Mouse (Mus musculus): ENCODE data around the gene Ostf1.
"Not testable (repeated sequence)": the region's sequence is repeated elsewhere in the genome, so short reads cannot be mapped to it uniquely, and the experiment has no call there.

Ostf1 gene

GRCm38 (mm10) chr19:18598265-18598926, 33.2 kb downstream of the Ostf1 start:
- DNase-seq (ENCODE audit: low spot score): no peak

- no peak for DNase-seq (ENCODE audit: low spot score)
These were observed 33.9 kb downstream of the Ostf1 start for GRCm38 (mm10) chr19:18597772-18598171.

- DNase-seq (ENCODE audit: low spot score): no peak
These were observed 34.7 kb downstream of the Ostf1 start for GRCm38 (mm10) chr19:18596876-18597275.

- DNase-seq (ENCODE audit: low spot score): no peak
These were observed 37.9 kb downstream of the Ostf1 start for GRCm38 (mm10) chr19:18593722-18594121.

- DNase-seq (ENCODE audit: low spot score): no peak
These were observed 38.7 kb downstream of the Ostf1 start for GRCm38 (mm10) chr19:18592919-18593318.

GRCm38 (mm10) chr19:18590942-18591354, 40.7 kb downstream of the Ostf1 start:
- no peak for DNase-seq (ENCODE audit: low spot score)

- no peak for DNase-seq (ENCODE audit: low spot score)
These were observed 41.4 kb downstream of the Ostf1 start for GRCm38 (mm10) chr19:18590234-18590633.

- no peak for DNase-seq (ENCODE audit: low spot score)
These were observed 42.3 kb downstream of the Ostf1 start for GRCm38 (mm10) chr19:18589276-18589675.

GRCm38 (mm10) chr19:18588801-18589200, 42.8 kb downstream of the Ostf1 start:
- DNase-seq (ENCODE audit: low spot score): not testable (repeated sequence)

- no peak for DNase-seq (ENCODE audit: low spot score)
These were observed 43.4 kb downstream of the Ostf1 start for GRCm38 (mm10) chr19:18588243-18588642.

GRCm38 (mm10) chr19:18587118-18587517, 44.5 kb downstream of the Ostf1 start:
- DNase-seq (ENCODE audit: low spot score): no peak

GRCm38 (mm10) chr19:18584621-18585020, 47.0 kb downstream of the Ostf1 start:
- DNase-seq (ENCODE audit: low spot score): no peak

GRCm38 (mm10) chr19:18583706-18584105, 47.9 kb downstream of the Ostf1 start:
- DNase-seq (ENCODE audit: low spot score): no peak

GRCm38 (mm10) chr19:18582887-18583286, 48.7 kb downstream of the Ostf1 start:
- no peak for DNase-seq (ENCODE audit: low spot score)

GRCm38 (mm10) chr19:18582226-18582625, 49.4 kb downstream of the Ostf1 start:
- no peak for DNase-seq (ENCODE audit: low spot score)

- no peak for DNase-seq (ENCODE audit: low spot score)
These were observed 50.6 kb downstream of the Ostf1 start for GRCm38 (mm10) chr19:18581046-18581445.

- no peak for DNase-seq (ENCODE audit: low spot score)
These were observed 52.6 kb downstream of the Ostf1 start for GRCm38 (mm10) chr19:18579012-18579358.

- no peak for DNase-seq (ENCODE audit: low spot score)
These were observed 53.2 kb downstream of the Ostf1 start for GRCm38 (mm10) chr19:18578216-18579011.

GRCm38 (mm10) chr19:18577348-18577747, 54.3 kb downstream of the Ostf1 start:
- no peak for DNase-seq (ENCODE audit: low spot score)

- DNase-seq (ENCODE audit: low spot score): no peak
These were observed 55.7 kb downstream of the Ostf1 start for GRCm38 (mm10) chr19:18575891-18576290.

GRCm38 (mm10) chr19:18573907-18574306, 57.7 kb downstream of the Ostf1 start:
- no peak for DNase-seq (ENCODE audit: low spot score)

GRCm38 (mm10) chr19:18573443-18573842, 58.2 kb downstream of the Ostf1 start:
- no peak for DNase-seq (ENCODE audit: low spot score)

- DNase-seq (ENCODE audit: low spot score): no peak
These were observed 62.1 kb downstream of the Ostf1 start for GRCm38 (mm10) chr19:18569496-18569895.
